Mouse (Mus musculus) forebrain, embryonic 12.5 days (tissue): ENCODE results near the gene Ly6g. TPM values are rescaled to one million over a fixed set of nuclear protein-coding genes. Genes with fewer than 3 reads are reported as not detected.
"Not testable (repeated sequence)": the region's sequence is repeated elsewhere in the genome, so short reads cannot be mapped to it uniquely, and the experiment has no call there.

Experiments used
- ATAC-seq: fragments of 200-750 bp; cut with Nextera tagmentation; 2 replicates; pipeline ENCODE4 v1.8.0; 2017; ENCODE audit warnings: moderate TSS enrichment; ENCODE audit not compliant: low FRiP score
- H3K27ac ChIP-seq: fragments of 300-500 bp; sonication (generic); 2 replicates; pipeline ENCODE4 v1.5.1; 2016; ENCODE audit warnings: mild to moderate bottlenecking
- H3K27me3 ChIP-seq: fragments of 300-500 bp; sonication (generic); 2 replicates; pipeline ENCODE4 v1.6.1; 2016; ENCODE audit warnings: mild to moderate bottlenecking
- H3K36me3 ChIP-seq: fragments of 300-500 bp; sonication (generic); replicated peaks from 2 replicates; pipeline ENCODE4 v1.6.1; 2016; ENCODE audit warnings: mild to moderate bottlenecking
- H3K4me1 ChIP-seq: fragments of 300-500 bp; sonication (generic); 2 replicates; pipeline ENCODE4 v1.6.1; 2016
- H3K4me2 ChIP-seq: fragments of 300-500 bp; sonication (generic); 2 replicates; pipeline ENCODE4 v1.6.1; 2016; ENCODE audit warnings: mild to moderate bottlenecking, moderate library complexity
- H3K4me3 ChIP-seq: fragments of 300-500 bp; sonication (generic); replicated peaks from 2 replicates; pipeline ENCODE4 v1.5.1; 2016; ENCODE audit warnings: mild to moderate bottlenecking
- H3K9ac ChIP-seq: fragments of 300-500 bp; sonication (generic); 2 replicates; pipeline ENCODE4 v1.6.1; 2016; ENCODE audit warnings: mild to moderate bottlenecking
- H3K9me3 ChIP-seq: fragments of 300-500 bp; sonication (generic); 2 replicates; pipeline ENCODE4 v1.6.1; 2016
- WGBS: fragments of 180-500 bp; shearing (Covaris S2); methylation state at CpG from one replicate; pipeline ENCODE4 v1.1.7; 2016; 5-methylcytosine and 5-hydroxymethylcytosine counted together
- polyA plus RNA-seq: library from polyadenylated mRNA; unstranded; fragments of >200 nt; fragmentation: Nextera tagmentation; extraction: Ambion mirVana; gene quantifications from 2 replicates; pipeline ENCODE4 v1.2.1, GENCODE M21; 2016

The Ly6g gene
- polyA plus RNA-seq = not detected in 2 replicates

DNA sequence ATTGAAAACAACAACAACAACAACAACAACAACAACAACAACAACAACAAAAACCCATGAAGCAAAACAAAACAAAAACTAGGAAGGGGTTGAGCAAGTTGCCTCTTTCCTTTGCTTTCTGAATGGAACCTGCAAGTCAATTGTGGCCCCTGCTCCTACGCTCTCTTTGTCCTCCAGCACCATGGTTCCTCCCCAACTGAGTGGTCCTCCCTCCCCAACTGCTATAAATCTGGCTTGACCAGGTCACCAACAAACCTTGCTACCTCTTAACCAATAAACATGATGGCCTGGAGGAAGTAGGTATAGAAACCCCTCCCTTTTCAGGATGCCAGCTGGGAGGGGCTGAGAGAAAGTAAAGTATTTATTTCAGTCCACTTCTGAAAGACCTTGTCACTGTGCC is at the start of gene Ly6g:
TSS of gene Ly6g (plus strand) at position 301 of the 400 bp plus-strand sequence.
- no peak within 1 kb of the TSS for H3K4me3 ChIP-seq
- 86% methylated on average over 1 of the region's 1 CpGs for WGBS
- H3K4me2 ChIP-seq = no peak within 1 kb of the TSS
- H3K36me3 ChIP-seq = no peaks in the 10 kb centered on the region
- H3K9me3 ChIP-seq = no peaks in the 10 kb centered on the region
- H3K9ac ChIP-seq = no peak within 1 kb of the TSS
- no peaks in the 10 kb centered on the region for H3K27me3 ChIP-seq
- H3K4me1 ChIP-seq = no peaks in the 10 kb centered on the region
- H3K27ac ChIP-seq = no peak within 1 kb of the TSS
- no peak for ATAC-seq

DNA sequence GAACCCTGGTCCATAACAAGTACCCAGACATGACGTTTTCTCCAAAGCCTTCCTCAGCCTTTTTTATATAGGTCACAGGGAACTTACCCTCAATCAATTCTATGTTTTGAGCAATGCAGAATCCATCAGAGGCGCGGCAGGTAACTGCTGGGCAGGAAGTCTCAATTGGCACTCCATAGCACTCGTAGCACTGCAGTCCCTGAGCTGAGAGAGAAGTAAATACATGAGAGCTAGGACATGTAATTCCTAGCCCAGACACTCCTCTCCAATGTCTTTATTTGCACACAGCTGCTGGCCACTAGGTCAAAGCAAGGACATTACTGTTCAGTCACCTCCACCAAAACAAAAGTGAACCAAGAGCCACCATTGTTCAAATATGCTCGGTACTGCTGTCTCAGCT is 44.6 kb upstream of the Ly6g start:
- H3K4me3 ChIP-seq, H3K4me1 ChIP-seq, H3K36me3 ChIP-seq, ATAC-seq, H3K27me3 ChIP-seq, H3K27ac ChIP-seq, H3K9me3 ChIP-seq, H3K4me2 ChIP-seq, H3K9ac ChIP-seq: not testable (repeated sequence)
- 66% methylated on average over 2 of the region's 5 CpGs for WGBS

DNA sequence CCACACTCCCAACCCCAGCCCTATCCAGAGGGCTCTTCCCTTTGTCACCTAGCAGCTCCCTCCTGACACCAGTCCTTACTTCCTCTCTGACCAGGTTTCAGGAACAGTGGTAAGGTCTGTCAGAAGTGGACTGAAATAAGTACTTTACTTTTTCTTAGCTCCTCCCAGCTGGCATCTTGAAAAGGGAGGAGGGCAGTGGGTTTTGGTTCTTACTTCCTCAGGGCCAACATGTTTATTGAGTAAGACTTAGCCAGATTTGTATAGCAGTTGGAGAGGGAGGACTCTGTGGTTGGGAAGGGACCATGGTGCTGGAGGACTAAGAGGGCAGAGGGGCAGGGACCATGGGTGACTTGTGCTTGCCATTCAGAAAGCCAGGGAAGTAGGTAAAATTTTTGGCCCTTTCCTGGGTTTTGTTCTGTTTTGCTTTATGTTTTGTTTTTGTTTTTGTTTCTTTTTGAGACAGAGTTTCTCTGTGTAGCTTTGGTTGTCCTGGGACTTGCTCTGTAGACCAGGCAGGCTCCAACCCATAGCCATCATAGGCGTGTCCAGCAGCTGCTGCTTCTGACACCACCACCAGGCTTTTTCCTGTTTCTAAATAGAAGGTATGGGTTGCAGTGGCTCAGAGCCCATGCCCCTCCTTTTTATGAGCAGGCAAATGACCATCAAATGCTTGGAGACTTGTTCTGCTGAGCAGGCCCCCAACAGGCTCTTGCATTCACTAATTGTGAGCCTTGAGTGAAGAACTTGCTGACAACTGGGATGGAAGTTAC is 43.0 kb upstream of the Ly6g start, which contains the start of gene Ly6c2:
TSS of gene Ly6c2 (minus strand) at position 110 of the 770 bp plus-strand sequence.
- no CpG with 5 or more reads among the region's 1 CpGs for WGBS
- not testable (repeated sequence) for H3K36me3 ChIP-seq

GRCm38 (mm10) chr15:75116525-75116924 is 38.5 kb upstream of the Ly6g start:
- no peaks in the 10 kb centered on the region for H3K4me1 ChIP-seq
- H3K4me2 ChIP-seq = no peak overlapping the region
- 95% methylated on average over 2 of the region's 2 CpGs for WGBS
- H3K4me3 ChIP-seq = no peak overlapping the region
- no peaks in the 10 kb centered on the region for H3K9me3 ChIP-seq
- no peaks in the 10 kb centered on the region for H3K36me3 ChIP-seq
- no peak for ATAC-seq
- no peak overlapping the region for H3K27ac ChIP-seq
- H3K9ac ChIP-seq = no peak overlapping the region
- H3K27me3 ChIP-seq = no peaks in the 10 kb centered on the region

More for the DNA sequence above, 43.0 kb upstream of the Ly6g start, which contains the start of gene Ly6c2:
- not testable (repeated sequence) for H3K9ac ChIP-seq, H3K4me3 ChIP-seq, ATAC-seq, H3K27me3 ChIP-seq, H3K4me1 ChIP-seq, H3K4me2 ChIP-seq, H3K27ac ChIP-seq, H3K9me3 ChIP-seq

GRCm38 (mm10) chr15:75117481-75117880 is 37.6 kb upstream of the Ly6g start:
- not testable (repeated sequence) for H3K4me2 ChIP-seq, H3K27ac ChIP-seq, H3K36me3 ChIP-seq, H3K9ac ChIP-seq, ATAC-seq, H3K4me3 ChIP-seq, H3K4me1 ChIP-seq, H3K27me3 ChIP-seq, H3K9me3 ChIP-seq
- WGBS = 86% methylated on average over 5 of the region's 5 CpGs

- not testable (repeated sequence) for ATAC-seq, H3K9me3 ChIP-seq, H3K4me1 ChIP-seq, H3K27ac ChIP-seq, H3K4me3 ChIP-seq, H3K36me3 ChIP-seq, H3K9ac ChIP-seq, H3K4me2 ChIP-seq, H3K27me3 ChIP-seq
- 14% methylated on average over 5 of the region's 7 CpGs for WGBS
Measured at GRCm38 (mm10) chr15:75118742-75119141, 36.3 kb upstream of the Ly6g start.

DNA sequence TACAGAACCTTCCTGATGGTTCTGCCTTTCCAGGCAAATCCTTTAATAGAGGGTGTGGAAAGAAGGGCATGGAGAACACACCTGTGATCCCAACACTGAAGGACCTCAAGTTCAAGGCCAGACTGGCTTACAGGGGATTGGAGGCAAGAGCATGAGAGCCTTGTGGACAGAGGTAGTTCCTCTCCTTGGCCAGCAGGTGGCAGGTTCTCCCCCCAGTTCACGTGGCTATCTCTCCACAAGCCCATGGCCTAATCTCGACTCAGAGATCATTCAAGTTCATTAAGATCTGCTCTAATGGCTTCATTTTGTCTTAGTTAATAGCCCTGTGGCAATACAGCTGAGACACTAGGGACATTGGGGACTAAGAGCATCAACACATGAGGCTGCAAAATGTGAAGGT is 35.0 kb upstream of the Ly6g start:
- Histone ChIP-seq H3K27ac (no peak overlapping the region), H3K4me1 (no peaks in the 10 kb centered on the region), H3K36me3 (no peaks in the 10 kb centered on the region), H3K27me3 (no peaks in the 10 kb centered on the region), H3K9me3 (no peaks in the 10 kb centered on the region), H3K4me3 (no peak overlapping the region), H3K4me2 (no peak overlapping the region), H3K9ac (no peak overlapping the region)
- no peak for ATAC-seq
- 16% methylated on average over 2 of the region's 2 CpGs for WGBS

DNA sequence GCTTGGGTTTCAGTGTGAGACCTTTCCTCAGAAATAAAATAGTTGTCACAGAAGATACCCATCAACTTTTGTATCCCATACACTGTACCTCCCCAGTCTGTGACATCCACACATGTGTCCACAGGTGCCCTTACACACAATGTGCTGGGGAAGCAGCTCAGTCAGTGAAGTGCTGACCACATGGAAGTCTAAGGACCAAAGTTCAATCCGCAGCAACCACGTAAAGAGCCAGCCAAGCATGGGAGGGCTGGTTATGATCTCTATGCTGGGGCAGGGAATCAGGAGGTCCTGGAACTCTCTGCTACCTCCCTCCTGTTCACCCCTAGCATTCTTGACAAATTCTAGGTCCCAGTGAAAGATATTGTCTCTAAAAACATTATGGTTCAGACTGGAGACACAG is 22.7 kb upstream of the Ly6g start:
- not testable (repeated sequence) for H3K27ac ChIP-seq, H3K4me2 ChIP-seq, H3K36me3 ChIP-seq, H3K9ac ChIP-seq, ATAC-seq, H3K4me1 ChIP-seq, H3K9me3 ChIP-seq, H3K27me3 ChIP-seq, H3K4me3 ChIP-seq
- WGBS = 82% methylated on average over 2 of the region's 2 CpGs

GRCm38 (mm10) chr15:75135090-75135783 is 19.8 kb upstream of the Ly6g start:
- WGBS = 81% methylated on average over 2 of the region's 2 CpGs
- ATAC-seq, H3K9me3 ChIP-seq, H3K9ac ChIP-seq, H3K27me3 ChIP-seq, H3K4me3 ChIP-seq, H3K36me3 ChIP-seq, H3K4me2 ChIP-seq, H3K4me1 ChIP-seq, H3K27ac ChIP-seq: not testable (repeated sequence)

GRCm38 (mm10) chr15:75137739-75138138 is 17.3 kb upstream of the Ly6g start:
- H3K9me3 ChIP-seq, H3K27ac ChIP-seq, ATAC-seq, H3K9ac ChIP-seq, H3K4me3 ChIP-seq, H3K4me1 ChIP-seq, H3K4me2 ChIP-seq, H3K36me3 ChIP-seq, H3K27me3 ChIP-seq: not testable (repeated sequence)
- 81% methylated on average over 3 of the region's 3 CpGs for WGBS

GRCm38 (mm10) chr15:75141812-75142360 is 13.2 kb upstream of the Ly6g start:
- not testable (repeated sequence) for H3K4me2 ChIP-seq, H3K9me3 ChIP-seq, H3K27ac ChIP-seq, H3K27me3 ChIP-seq, H3K9ac ChIP-seq, ATAC-seq, H3K36me3 ChIP-seq, H3K4me1 ChIP-seq, H3K4me3 ChIP-seq
- WGBS = 47% methylated on average over 6 of the region's 6 CpGs

DNA sequence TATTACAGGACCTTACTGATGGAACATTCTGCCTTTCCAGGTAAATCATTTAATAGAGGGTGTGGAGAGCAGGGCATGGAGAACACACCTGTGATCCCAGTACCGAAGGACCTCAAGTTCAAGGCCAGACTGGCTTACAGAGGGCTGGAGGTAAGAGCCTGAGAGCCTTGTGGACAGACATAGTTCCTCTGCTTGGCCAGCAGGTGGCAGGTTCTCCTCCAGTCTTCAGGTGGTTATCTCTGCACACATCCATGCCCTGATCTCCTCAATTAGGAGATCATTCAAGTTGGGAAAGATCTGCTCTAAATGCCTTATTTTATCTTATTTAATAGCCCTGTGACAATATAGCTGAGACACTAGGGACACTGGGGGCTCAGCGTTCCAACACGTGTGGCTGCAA is 11.3 kb upstream of the Ly6g start:
- no peaks in the 10 kb centered on the region for H3K4me1 ChIP-seq
- no peaks in the 10 kb centered on the region for H3K9me3 ChIP-seq
- H3K4me2 ChIP-seq = no peak overlapping the region
- ATAC-seq = no peak
- H3K4me3 ChIP-seq = no peak overlapping the region
- no peak overlapping the region for H3K27ac ChIP-seq
- WGBS = 62% methylated on average over 3 of the region's 3 CpGs
- H3K36me3 ChIP-seq = no peaks in the 10 kb centered on the region
- no peak overlapping the region for H3K9ac ChIP-seq
- H3K27me3 ChIP-seq = no peaks in the 10 kb centered on the region

DNA sequence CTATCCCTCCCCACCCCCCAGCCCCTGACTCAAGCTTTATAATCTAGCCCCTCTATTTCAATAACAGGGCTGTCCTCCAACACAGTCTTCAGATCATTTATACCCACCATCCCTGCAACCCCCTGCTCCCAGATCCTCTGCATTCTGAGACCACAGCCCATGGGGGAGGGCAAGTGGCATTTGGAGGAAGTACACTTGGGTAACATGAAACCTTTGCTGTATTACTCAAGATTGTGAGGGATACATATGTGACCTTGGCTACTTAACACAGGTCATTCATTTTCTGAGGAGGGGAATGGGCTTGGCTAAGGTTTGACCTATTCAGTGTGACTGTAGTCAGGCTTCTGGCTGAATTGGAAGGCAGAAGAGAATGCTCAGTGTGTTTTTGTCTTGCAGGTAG is 2.0 kb upstream of the Ly6g start:
- Histone ChIP-seq H3K4me1 (no peaks in the 10 kb centered on the region), H3K4me2 (no peak overlapping the region), H3K9me3 (no peaks in the 10 kb centered on the region), H3K36me3 (no peaks in the 10 kb centered on the region), H3K4me3 (no peak overlapping the region), H3K9ac (no peak overlapping the region), H3K27me3 (no peaks in the 10 kb centered on the region), H3K27ac (no peak overlapping the region)
- ATAC-seq = no peak
